8 mouse cellular contexts compared by ENCODE assay signal in genomic region chr11:116024356-116024808, GRCm38 (mm10). TPM values are rescaled to one million over a fixed set of nuclear protein-coding genes. Genes with fewer than 3 reads are reported as not detected.
DNase-seq lines count a peak whose midpoint lies in the region; ATAC-seq and TF ChIP-seq lines count a peak whose summit lies in the region.

No protein-coding gene starts in this region.

- H3K27me3 ChIP-seq in ES-Bruce4 (ENCODE audit: control insufficient read depth, insufficient read depth, low read length, poor library complexity, severe bottlenecking), result no peaks in the 10 kb centered on the region
- no peaks in the 10 kb centered on the region for H3K27me3 ChIP-seq in forebrain, embryonic 12.5 days
- no peaks in the 10 kb centered on the region for H3K27me3 ChIP-seq in heart, postnatal 0 days (ENCODE audit: control insufficient read depth, insufficient read depth, low read length)
- H3K27me3 ChIP-seq in liver, postnatal 0 days (ENCODE audit: insufficient read depth, low read length), result no peaks in the 10 kb centered on the region
- H3K27me3 ChIP-seq in neural tube, embryonic 14.5 days (ENCODE audit: control insufficient read depth, insufficient read depth, low read length), result no peaks in the 10 kb centered on the region

- no peak for TF ChIP-seq CTCF in ES-Bruce4 (IDR thresholded peaks at IDR 0.05; ENCODE audit: low read depth, low read length)
- TF ChIP-seq CTCF in heart, postnatal 0 days (IDR thresholded peaks at IDR 0.05; ENCODE audit: low read depth), result no peak
- TF ChIP-seq CTCF in liver, postnatal 0 days (IDR thresholded peaks at IDR 0.05; ENCODE audit: low read depth), result no peak

- H3K9ac ChIP-seq in ES-Bruce4 (ENCODE audit: low read depth, poor library complexity, severe bottlenecking), result peak overlapping the region; percentile 98
- H3K9ac ChIP-seq in forebrain, embryonic 12.5 days, result peak overlapping the region; percentile 97
- H3K9ac ChIP-seq in heart, postnatal 0 days (replicated peaks; ENCODE audit: low read depth, low read length), result peak overlapping the region; percentile 94
- peak overlapping the region; percentile 100 for H3K9ac ChIP-seq in liver, postnatal 0 days (replicated peaks)
- peak overlapping the region; percentile 100 for H3K9ac ChIP-seq in neural tube, embryonic 14.5 days (replicated peaks; ENCODE audit: low read depth, low read length)

- under 1% methylated on average over 37 of the region's 37 CpGs for WGBS in forebrain, embryonic 12.5 days
- under 1% methylated on average over 37 of the region's 37 CpGs for WGBS in heart, postnatal 0 days
- under 1% methylated on average over 37 of the region's 37 CpGs for WGBS in liver, postnatal 0 days (ENCODE audit: insufficient replicate concordance)
- under 1% methylated on average over 37 of the region's 37 CpGs for WGBS in neural tube, embryonic 14.5 days

- peak overlapping the region; percentile 64 for H3K27ac ChIP-seq in ES-Bruce4 (ENCODE audit: insufficient read depth, low read length)
- H3K27ac ChIP-seq in forebrain, embryonic 12.5 days, result peak overlapping the region; percentile 99
- peak overlapping the region; percentile 93 for H3K27ac ChIP-seq in heart, postnatal 0 days (ENCODE audit: low read depth)
- H3K27ac ChIP-seq in liver, postnatal 0 days (ENCODE audit: low read depth), result peak overlapping the region; percentile 100
- H3K27ac ChIP-seq in neural tube, embryonic 14.5 days (ENCODE audit: low read depth, low read length), result peak overlapping the region; percentile 100

- peaks cover 18% of the 10 kb centered on the region for H3K36me3 ChIP-seq in ES-Bruce4 (ENCODE audit: control insufficient read depth, insufficient read depth, low read length, poor library complexity, severe bottlenecking)
- H3K36me3 ChIP-seq in forebrain, embryonic 12.5 days (replicated peaks), result peaks cover 18% of the 10 kb centered on the region; the same call in 1 of the 2 replicates
- peaks cover 22% of the 10 kb centered on the region for H3K36me3 ChIP-seq in heart, postnatal 0 days (replicated peaks; ENCODE audit: control insufficient read depth, insufficient read depth, low read length)
- peaks cover 19% of the 10 kb centered on the region for H3K36me3 ChIP-seq in liver, postnatal 0 days (replicated peaks; ENCODE audit: insufficient read depth, low read length)
- H3K36me3 ChIP-seq in neural tube, embryonic 14.5 days (ENCODE audit: control insufficient read depth, insufficient read depth, low read length), result peaks cover 16% of the 10 kb centered on the region; the same call in 1 of the 2 replicates

- peak; percentile 95 for ATAC-seq in forebrain, embryonic 12.5 days (ENCODE audit: low FRiP score)
- ATAC-seq in heart, postnatal 0 days (ENCODE audit: insufficient read depth, low read depth), result peak; percentile 90
- peak; percentile 88 for ATAC-seq in liver, postnatal 0 days
- ATAC-seq in neural tube, embryonic 14.5 days (ENCODE audit: low read depth), result peak; percentile 95

- peak overlapping the region; percentile 58 for H3K4me2 ChIP-seq in forebrain, embryonic 12.5 days
- no peak overlapping the region for H3K4me2 ChIP-seq in heart, postnatal 0 days (ENCODE audit: low read depth, low read length)
- peak overlapping the region; percentile 63; the same call in 1 of the 2 replicates for H3K4me2 ChIP-seq in liver, postnatal 0 days (ENCODE audit: low read depth, low read length)
- H3K4me2 ChIP-seq in neural tube, embryonic 14.5 days (ENCODE audit: low read depth, low read length), result no peak overlapping the region

- H3K9me3 ChIP-seq in ES-Bruce4 (replicated peaks; ENCODE audit: control insufficient read depth, insufficient read depth, low read length, poor library complexity, severe bottlenecking), result no peaks in the 10 kb centered on the region
- H3K9me3 ChIP-seq in forebrain, embryonic 12.5 days, result no peaks in the 10 kb centered on the region
- no peaks in the 10 kb centered on the region for H3K9me3 ChIP-seq in heart, postnatal 0 days (replicated peaks; ENCODE audit: control insufficient read depth, low read length)
- no peaks in the 10 kb centered on the region for H3K9me3 ChIP-seq in liver, postnatal 0 days (ENCODE audit: low read length)
- no peaks in the 10 kb centered on the region for H3K9me3 ChIP-seq in neural tube, embryonic 14.5 days (ENCODE audit: control insufficient read depth, low read length)

- TF ChIP-seq POLR2A in ES-Bruce4 (IDR thresholded peaks at IDR 0.05; ENCODE audit: insufficient read depth, low read length), result peak; percentile 100

- H3K4me1 ChIP-seq in ES-Bruce4 (ENCODE audit: control insufficient read depth, insufficient read depth, low read length), result no peaks in the 10 kb centered on the region
- peaks cover 13% of the 10 kb centered on the region for H3K4me1 ChIP-seq in forebrain, embryonic 12.5 days
- peaks cover under 1% of the 10 kb centered on the region; the same call in 1 of the 2 replicates for H3K4me1 ChIP-seq in heart, postnatal 0 days (ENCODE audit: control insufficient read depth, insufficient read depth)
- peaks cover 11% of the 10 kb centered on the region for H3K4me1 ChIP-seq in liver, postnatal 0 days (ENCODE audit: insufficient read depth)
- H3K4me1 ChIP-seq in neural tube, embryonic 14.5 days (ENCODE audit: control insufficient read depth, insufficient read depth, low read length), result peaks cover 14% of the 10 kb centered on the region

- peak; percentile 99 for DNase-seq in c-Kit-positive CD71-positive TER-119-positive erythroid progenitor cells, embryonic 14.5 days (ENCODE audit: low spot score)
- peak; percentile 100 for DNase-seq in heart, postnatal 0 days (ENCODE audit: low spot score)
- DNase-seq in kidney, postnatal 4 days, result peak; percentile 95 to 97
- DNase-seq in liver, postnatal 0 days, result peak; percentile 97
- DNase-seq in testis, postnatal 10 days (ENCODE audit: low spot score), result peak; percentile 95

- 0 out of 2 replicates have a peak, but pooled peaks have one; percentile 23 for TF ChIP-seq EP300 in ES-Bruce4 (IDR thresholded peaks at IDR 0.05; ENCODE audit: insufficient read depth, low read depth, low read length)
- TF ChIP-seq EP300 in heart, postnatal 0 days (IDR thresholded peaks at IDR 0.05; ENCODE audit: low read depth), result peak; percentile 95
- peak; percentile 77 for TF ChIP-seq EP300 in liver, postnatal 0 days (IDR thresholded peaks at IDR 0.05; ENCODE audit: low read depth)

- H3K4me3 ChIP-seq in ES-Bruce4 (ENCODE audit: low read depth, low read length), result peak overlapping the region; percentile 89
- peak overlapping the region; percentile 98 for H3K4me3 ChIP-seq in forebrain, embryonic 12.5 days (replicated peaks)
- H3K4me3 ChIP-seq in heart, postnatal 0 days (ENCODE audit: low read depth, low read length), result peak overlapping the region; percentile 77
- peak overlapping the region; percentile 100 for H3K4me3 ChIP-seq in liver, postnatal 0 days (ENCODE audit: low read depth, low read length)
- peak overlapping the region; percentile 99 for H3K4me3 ChIP-seq in neural tube, embryonic 14.5 days (ENCODE audit: low read depth, low read length)

RNA-seq across cellular contexts. Expression of gene H3f3b, which starts 3.4 kb away (rescaled TPM):
- 437 and 457 TPM in 2 replicates for polyA plus RNA-seq in ES-Bruce4 (2011; ENCODE audit: insufficient read depth, insufficient read length, low read depth, missing spikeins)
- polyA plus RNA-seq in forebrain, embryonic 12.5 days (2016; fragmentation: Nextera tagmentation; extraction: Ambion mirVana), result 2,341 and 2,432 TPM in 2 replicates
- total RNA-seq in heart, postnatal 0 days (2014; rRNA removed; ENCODE audit: low replicate concordance), result 365 and 410 TPM in 2 replicates
- polyA plus RNA-seq in heart, postnatal 0 days (2015; fragmentation: Nextera tagmentation; extraction: Ambion mirVana), result 518 and 561 TPM in 2 replicates
- 647 and 656 TPM in 2 replicates for polyA plus RNA-seq in liver, postnatal 0 days (2015; fragmentation: Nextera tagmentation; extraction: Ambion mirVana)
- polyA plus RNA-seq in neural tube, embryonic 14.5 days (2014; fragmentation: Nextera tagmentation; extraction: Ambion mirVana), result 1,887 and 2,049 TPM in 2 replicates

RNA-seq across cellular contexts. Expression of gene Unk, which starts 5.7 kb away (rescaled TPM):
- 33.9 and 35.8 TPM in 2 replicates for polyA plus RNA-seq in ES-Bruce4 (2011; ENCODE audit: insufficient read depth, insufficient read length, low read depth, missing spikeins)
- polyA plus RNA-seq in forebrain, embryonic 12.5 days (2016; fragmentation: Nextera tagmentation; extraction: Ambion mirVana), result 47.9 and 50.4 TPM in 2 replicates
- total RNA-seq in heart, postnatal 0 days (2014; rRNA removed; ENCODE audit: low replicate concordance), result 23.1 and 26.1 TPM in 2 replicates
- 8.4 and 9.5 TPM in 2 replicates for polyA plus RNA-seq in heart, postnatal 0 days (2015; fragmentation: Nextera tagmentation; extraction: Ambion mirVana)
- polyA plus RNA-seq in liver, postnatal 0 days (2015; fragmentation: Nextera tagmentation; extraction: Ambion mirVana), result 3.9 and 5.1 TPM in 2 replicates
- polyA plus RNA-seq in neural tube, embryonic 14.5 days (2014; fragmentation: Nextera tagmentation; extraction: Ambion mirVana), result 29.1 and 29.5 TPM in 2 replicates

RNA-seq across cellular contexts. Expression of gene Galk1, which starts 11.9 kb away (rescaled TPM):
- 96.4 and 107 TPM in 2 replicates for polyA plus RNA-seq in ES-Bruce4 (2011; ENCODE audit: insufficient read depth, insufficient read length, low read depth, missing spikeins)
- 98.3 and 107 TPM in 2 replicates for polyA plus RNA-seq in forebrain, embryonic 12.5 days (2016; fragmentation: Nextera tagmentation; extraction: Ambion mirVana)
- 90.4 and 98.3 TPM in 2 replicates for total RNA-seq in heart, postnatal 0 days (2014; rRNA removed; ENCODE audit: low replicate concordance)
- polyA plus RNA-seq in heart, postnatal 0 days (2015; fragmentation: Nextera tagmentation; extraction: Ambion mirVana), result 86.3 and 88.4 TPM in 2 replicates
- 317 and 319 TPM in 2 replicates for polyA plus RNA-seq in liver, postnatal 0 days (2015; fragmentation: Nextera tagmentation; extraction: Ambion mirVana)
- polyA plus RNA-seq in neural tube, embryonic 14.5 days (2014; fragmentation: Nextera tagmentation; extraction: Ambion mirVana), result 45.0 and 53.6 TPM in 2 replicates

RNA-seq across cellular contexts. Expression of gene Itgb4, which starts 49.9 kb away (rescaled TPM):
- polyA plus RNA-seq in ES-Bruce4 (2011; ENCODE audit: insufficient read depth, insufficient read length, low read depth, missing spikeins), result 9.3 and 11.8 TPM in 2 replicates
- polyA plus RNA-seq in forebrain, embryonic 12.5 days (2016; fragmentation: Nextera tagmentation; extraction: Ambion mirVana), result 0.94 and 1.0 TPM in 2 replicates
- 1.1 and 1.5 TPM in 2 replicates for total RNA-seq in heart, postnatal 0 days (2014; rRNA removed; ENCODE audit: low replicate concordance)
- 0.85 and 1.1 TPM in 2 replicates for polyA plus RNA-seq in heart, postnatal 0 days (2015; fragmentation: Nextera tagmentation; extraction: Ambion mirVana)
- polyA plus RNA-seq in liver, postnatal 0 days (2015; fragmentation: Nextera tagmentation; extraction: Ambion mirVana), result 0.21 and 0.34 TPM in 2 replicates
- polyA plus RNA-seq in neural tube, embryonic 14.5 days (2014; fragmentation: Nextera tagmentation; extraction: Ambion mirVana), result 1.6 and 2.3 TPM in 2 replicates

RNA-seq across cellular contexts. Expression of gene Unc13d, which starts 53.4 kb away (rescaled TPM):
- 4.7 and 5.7 TPM in 2 replicates for polyA plus RNA-seq in ES-Bruce4 (2011; ENCODE audit: insufficient read depth, insufficient read length, low read depth, missing spikeins)
- 0.69 and 0.73 TPM in 2 replicates for polyA plus RNA-seq in forebrain, embryonic 12.5 days (2016; fragmentation: Nextera tagmentation; extraction: Ambion mirVana)
- 0.27 and 2.7 TPM in 2 replicates for total RNA-seq in heart, postnatal 0 days (2014; rRNA removed; ENCODE audit: low replicate concordance)
- polyA plus RNA-seq in heart, postnatal 0 days (2015; fragmentation: Nextera tagmentation; extraction: Ambion mirVana), result 0.42 and 0.47 TPM in 2 replicates
- polyA plus RNA-seq in liver, postnatal 0 days (2015; fragmentation: Nextera tagmentation; extraction: Ambion mirVana), result 6.1 and 6.9 TPM in 2 replicates
- polyA plus RNA-seq in neural tube, embryonic 14.5 days (2014; fragmentation: Nextera tagmentation; extraction: Ambion mirVana), result 0.88 and 0.98 TPM in 2 replicates

Comparison
In these comparisons a context has a peak if more than half of its experiments do, and no peak if none do; other contexts are left out.
1. Peak in every context shown above with its lines: DNase-seq, ATAC-seq, H3K4me3 ChIP-seq and H3K27ac ChIP-seq.
2. H3K4me2 ChIP-seq: peak in forebrain, embryonic 12.5 days (single experiment) and liver, postnatal 0 days (single experiment); none in heart, postnatal 0 days (single experiment) and neural tube, embryonic 14.5 days (single experiment).